Mouse (Mus musculus) brain, embryonic 14.5 days (tissue): ENCODE data around the gene Paqr3. TPM values are rescaled to one million over a fixed set of nuclear protein-coding genes. Genes with fewer than 3 reads are reported as not detected.
A peak's percentile ranks its signal among the peaks of the same experiment; 100 is the strongest.

Experiments used
- DNase-seq: peaks from one replicate; pipeline ENCODE4 v3.0.0-alpha.2; 2011; ENCODE audit warnings: low read depth
- CTCF ChIP-seq: fragments of 200-500 bp; IDR thresholded peaks from 2 replicates; pipeline ENCODE4 v1.5.1; 2012; ENCODE audit warnings: inconsistent platforms, mild to moderate bottlenecking, moderate library complexity, borderline replicate concordance; ENCODE audit not compliant: insufficient read depth, insufficient read length; ENCODE audit errors: extremely low read depth
- POLR2A ChIP-seq: fragments of 200-500 bp; IDR thresholded peaks from 2 replicates; pipeline ENCODE4 v1.6.1; 2012; ENCODE audit warnings: mild to moderate bottlenecking, inconsistent platforms, borderline replicate concordance; ENCODE audit not compliant: poor library complexity, insufficient read depth, insufficient read length, severe bottlenecking; ENCODE audit errors: extremely low read depth
- polyA plus RNA-seq: library from polyadenylated mRNA; depleted of rRNA; stranded (reverse); fragments of >200 nt; gene quantifications from 2 replicates; pipeline ENCODE4 v1.2.3, GENCODE M21; 2012

Paqr3 gene
- polyA plus RNA-seq, 1 experiment, result 33.9 TPM

DNA sequence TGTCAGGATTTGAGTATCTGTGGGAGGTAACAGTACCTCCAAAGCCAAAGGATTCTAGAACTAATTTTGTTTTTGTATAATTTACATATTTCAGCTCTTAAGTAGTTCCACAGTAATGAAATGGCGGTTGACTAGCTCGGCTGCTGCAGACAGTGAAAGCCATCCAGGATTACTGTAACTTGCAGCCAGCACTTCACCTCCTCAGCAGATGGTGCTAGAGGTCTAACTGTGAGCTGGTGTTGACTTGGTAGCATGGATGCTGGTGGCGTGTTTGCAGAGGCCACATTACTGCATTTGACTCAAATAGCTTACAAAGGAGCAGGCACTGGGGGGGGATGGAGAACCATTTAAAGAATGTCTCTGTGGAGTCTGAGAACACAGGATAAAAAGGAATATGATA lies 29.9 kb downstream of the Paqr3 start:
- DNase-seq, result peak; percentile 60
- TF ChIP-seq CTCF (peak; percentile 31; the same call in 1 of the 2 replicates), POLR2A (no peak)

DNA sequence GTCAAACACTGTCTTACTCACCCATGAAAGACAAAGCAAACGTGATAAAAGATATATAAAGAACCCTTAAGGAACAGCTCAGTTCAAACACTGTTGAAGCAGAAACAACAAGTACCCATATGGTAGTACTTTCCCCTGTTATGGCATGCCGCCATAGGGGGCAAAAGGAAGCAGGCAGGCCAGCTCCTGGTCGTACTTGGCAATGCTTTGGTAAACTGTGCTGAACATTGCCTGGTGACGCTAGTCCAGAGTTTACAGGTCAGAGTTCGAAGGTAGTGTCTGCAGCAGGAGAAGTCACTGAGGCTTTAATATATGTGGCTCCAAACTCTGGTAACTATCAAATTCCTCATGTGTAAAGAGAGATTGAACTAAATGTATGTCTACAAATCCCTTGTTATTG lies 32.8 kb downstream of the Paqr3 start:
- no peak for TF ChIP-seq CTCF
- no peak for TF ChIP-seq POLR2A

DNA sequence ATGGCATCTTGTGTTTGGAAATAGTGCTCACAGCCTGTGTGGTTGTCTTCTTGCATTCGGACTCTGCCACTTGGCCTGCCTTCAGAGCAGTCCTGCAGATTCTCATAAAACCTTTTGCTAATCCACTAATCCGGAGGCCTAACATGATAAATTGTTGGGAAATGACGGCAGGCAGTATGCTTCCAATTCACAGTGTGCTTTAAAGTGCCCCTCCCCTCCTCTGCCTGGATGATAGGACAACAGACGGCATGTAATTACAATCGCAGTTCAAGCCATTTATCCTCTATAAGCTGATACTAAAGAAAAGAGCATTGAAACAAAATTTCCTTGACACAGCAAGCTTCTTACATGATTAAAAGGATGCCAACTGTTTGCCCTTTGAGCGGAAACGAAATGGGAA lies 33.7 kb downstream of the Paqr3 start:
- TF ChIP-seq POLR2A (no peak), CTCF (no peak)
- DNase-seq, result peak; percentile 75

More for the DNA sequence above, 32.8 kb downstream of the Paqr3 start:
- DNase-seq, result no peak

DNA sequence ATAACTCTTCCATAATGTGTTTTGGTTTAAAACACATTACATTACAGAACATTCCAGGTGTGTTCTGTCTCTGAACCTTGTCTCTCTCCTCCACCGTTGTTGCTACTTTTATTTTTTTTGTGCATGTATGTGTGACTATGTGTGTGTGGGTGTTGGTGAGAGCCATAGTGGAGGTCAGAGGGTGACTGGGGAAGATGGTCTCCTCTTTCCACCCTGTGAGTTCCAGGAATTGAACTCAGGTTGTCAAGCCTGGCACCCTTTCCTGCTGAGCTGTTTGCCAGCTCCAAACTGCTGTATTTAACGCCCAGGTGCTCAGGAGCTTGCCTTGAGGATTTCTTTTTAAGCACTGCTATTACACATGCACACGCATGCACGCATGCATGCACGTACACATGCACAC lies 35.2 kb downstream of the Paqr3 start:
- TF ChIP-seq POLR2A, result no peak
- TF ChIP-seq CTCF, result no peak
- DNase-seq, result no peak

DNA sequence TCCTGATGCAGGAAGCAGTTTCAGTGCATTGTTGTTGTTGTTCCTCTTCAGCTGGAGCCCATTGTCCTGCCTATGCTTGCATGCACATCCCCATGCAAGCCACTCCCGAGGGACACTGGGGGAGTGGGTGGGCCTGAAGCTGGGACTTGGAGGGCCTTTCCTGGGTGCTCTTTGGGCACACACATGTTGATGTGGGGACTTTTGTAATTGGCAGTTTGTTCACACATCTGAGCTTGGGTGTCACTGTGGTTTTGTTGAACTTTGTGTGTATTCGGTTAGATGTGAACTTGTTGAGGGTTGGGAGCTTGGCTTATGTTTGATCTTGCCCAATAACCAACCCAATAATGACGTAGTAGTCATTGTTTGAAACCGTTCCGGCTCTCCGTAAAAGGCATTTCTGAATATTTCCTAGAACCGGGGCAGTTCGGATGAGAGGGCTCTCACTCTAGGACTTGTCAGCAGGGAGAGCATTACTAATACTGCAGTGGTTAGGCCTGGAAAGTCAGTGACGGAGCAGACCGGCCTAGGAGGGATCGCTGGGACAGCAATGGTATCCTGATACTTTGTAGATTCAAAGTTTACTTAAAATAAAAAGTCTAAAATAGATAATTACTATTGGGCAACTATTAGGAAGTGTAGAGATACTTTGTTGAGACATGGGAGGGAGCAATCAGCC lies 35.8 kb downstream of the Paqr3 start:
- TF ChIP-seq CTCF (no peak), POLR2A (no peak)
- DNase-seq, result no peak

DNA sequence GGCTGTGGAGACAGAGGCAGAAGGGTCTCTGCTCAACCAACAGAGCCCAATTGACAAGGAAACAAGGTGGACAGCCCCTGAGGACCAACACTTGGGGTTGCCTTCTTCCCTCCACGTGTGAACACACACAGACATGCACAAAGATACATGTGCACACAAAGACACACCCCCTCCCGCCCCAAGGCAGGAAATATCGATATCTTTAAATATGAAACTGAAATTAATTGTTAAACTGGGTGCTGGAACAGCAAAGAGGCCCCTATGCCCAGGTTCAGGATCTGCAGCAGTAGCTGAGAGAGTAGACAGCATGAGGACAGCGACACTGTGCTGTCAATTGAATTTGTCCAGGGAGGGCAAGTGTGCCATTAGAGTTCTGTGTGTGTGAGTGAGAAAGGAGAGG lies 45.6 kb downstream of the Paqr3 start:
- TF ChIP-seq CTCF (no peak), POLR2A (no peak)
- DNase-seq, result no peak

DNA sequence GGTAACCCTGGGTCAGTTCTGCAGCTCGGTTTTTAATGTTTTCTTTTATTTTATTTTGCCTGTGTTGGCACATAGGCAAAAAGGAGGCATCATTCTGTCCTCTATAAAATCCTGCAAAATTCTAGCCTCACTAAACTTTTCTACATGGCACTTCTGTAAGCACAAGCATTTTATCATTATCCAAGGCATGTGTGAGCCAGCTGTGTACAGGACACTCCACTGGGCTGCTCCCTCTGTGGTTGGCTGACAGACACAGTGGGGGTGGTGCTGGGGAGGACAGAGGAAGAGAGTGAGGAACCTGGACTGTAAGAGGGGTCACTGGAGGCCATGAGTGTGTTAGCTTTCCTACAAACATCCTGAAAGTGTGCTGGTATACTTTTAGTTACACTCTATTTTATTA lies 49.4 kb downstream of the Paqr3 start:
- TF ChIP-seq POLR2A, result no peak
- no peak for TF ChIP-seq CTCF
- no peak for DNase-seq

DNA sequence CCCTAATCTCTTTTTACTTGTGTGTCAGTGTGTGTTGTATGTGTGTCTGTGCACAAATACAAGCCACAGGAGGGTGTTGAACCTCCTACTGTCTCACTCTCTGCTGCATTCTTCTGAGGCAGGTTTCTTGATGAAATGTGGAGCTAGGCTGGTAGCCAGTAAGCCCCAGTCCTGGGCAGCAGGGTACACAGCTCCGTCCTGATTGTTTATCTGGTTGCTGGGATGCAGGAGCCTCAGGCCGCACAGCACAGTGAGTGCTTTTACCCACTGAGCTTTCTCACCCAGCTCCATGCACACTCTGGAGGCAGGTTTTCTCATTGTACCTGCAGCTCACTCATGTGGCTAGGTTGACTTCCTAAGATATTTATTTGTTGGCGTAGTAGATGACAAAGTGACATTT lies 50.5 kb downstream of the Paqr3 start:
- DNase-seq, result no peak
- no peak for TF ChIP-seq CTCF
- TF ChIP-seq POLR2A, result no peak

DNA sequence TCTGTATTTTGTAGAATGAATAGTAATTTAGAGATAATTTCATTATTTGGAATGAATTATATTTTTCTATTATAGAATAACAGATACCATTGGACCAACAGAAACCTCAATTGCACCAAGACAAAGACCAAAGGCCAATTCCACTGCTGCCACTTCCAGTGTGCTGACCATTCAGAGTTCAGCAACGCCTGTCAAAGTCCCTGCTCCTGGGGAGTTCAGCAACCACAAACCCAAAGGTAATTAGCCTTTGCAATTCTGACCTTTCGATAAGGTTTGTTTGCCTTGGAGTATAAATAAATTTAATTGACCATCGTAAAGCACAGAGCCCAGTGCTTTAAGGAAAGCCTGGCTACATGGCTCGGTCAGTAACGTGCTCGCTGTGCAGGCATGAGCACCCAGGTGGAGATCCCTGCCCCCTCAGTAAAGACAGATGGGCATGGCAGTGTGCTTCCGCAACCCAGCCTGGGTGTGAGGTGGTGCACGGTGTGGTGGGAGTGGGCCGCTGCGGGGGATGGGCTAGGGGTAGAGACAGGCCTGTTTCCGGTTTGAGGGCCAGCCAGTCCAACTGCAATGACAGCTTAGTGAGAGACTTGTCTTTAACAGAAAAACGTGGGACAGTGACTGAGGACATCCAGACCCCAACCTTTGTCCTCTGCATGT lies 54.5 kb downstream of the Paqr3 start:
- DNase-seq, result no peak
- TF ChIP-seq POLR2A, result no peak
- TF ChIP-seq CTCF, result no peak

DNA sequence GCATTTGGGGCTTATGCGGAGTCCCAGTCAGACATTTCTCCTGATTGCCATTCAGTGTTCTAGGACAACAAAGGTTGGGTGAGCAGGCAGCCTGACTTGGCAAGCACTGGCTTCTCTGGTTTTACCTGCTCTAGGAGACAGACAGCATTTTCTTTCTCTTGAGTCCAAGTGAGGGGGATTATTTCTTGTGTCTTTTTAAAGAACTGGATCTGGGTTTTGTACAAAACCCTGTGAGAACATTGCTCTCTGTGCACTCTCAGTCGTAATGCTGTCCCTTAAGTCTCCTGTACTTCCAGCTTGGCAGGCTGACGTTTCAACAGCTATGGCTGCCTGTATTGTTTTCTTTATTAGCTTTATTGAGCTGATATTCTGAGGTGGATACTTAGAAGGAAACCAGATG lies 55.0 kb downstream of the Paqr3 start:
- no peak for TF ChIP-seq CTCF
- TF ChIP-seq POLR2A, result no peak

DNA sequence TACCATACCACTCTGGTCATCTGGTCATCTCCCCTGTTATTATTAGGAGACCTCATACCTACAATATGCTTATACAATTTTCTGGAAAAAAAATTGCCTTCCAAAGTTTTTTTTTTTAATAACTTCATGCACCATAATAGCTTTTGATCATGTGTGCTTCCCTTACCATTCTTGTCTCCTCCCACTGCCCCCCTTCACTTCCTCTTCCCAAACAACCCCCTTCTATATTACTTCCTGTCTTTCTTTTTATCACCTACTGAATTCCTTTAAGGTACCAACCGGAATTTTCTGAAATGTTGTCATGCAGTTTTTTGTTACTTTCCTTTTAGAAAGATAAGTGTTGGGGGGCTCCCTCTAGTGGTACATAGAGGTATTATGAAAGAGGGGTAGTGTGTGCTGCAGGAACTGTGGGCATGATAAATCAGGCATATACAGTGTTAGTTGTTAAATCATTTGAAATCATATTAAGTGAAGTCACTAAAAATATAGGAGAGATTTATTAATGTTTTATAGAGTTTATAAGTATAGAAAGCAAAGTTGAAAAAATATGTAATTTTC lies 55.8 kb downstream of the Paqr3 start:
- TF ChIP-seq CTCF (peak; percentile 44; the same call in 1 of the 2 replicates), POLR2A (no peak)
- DNase-seq, result peak; percentile 79

More for the DNA sequence above, 55.0 kb downstream of the Paqr3 start:
- DNase-seq, result no peak

DNA sequence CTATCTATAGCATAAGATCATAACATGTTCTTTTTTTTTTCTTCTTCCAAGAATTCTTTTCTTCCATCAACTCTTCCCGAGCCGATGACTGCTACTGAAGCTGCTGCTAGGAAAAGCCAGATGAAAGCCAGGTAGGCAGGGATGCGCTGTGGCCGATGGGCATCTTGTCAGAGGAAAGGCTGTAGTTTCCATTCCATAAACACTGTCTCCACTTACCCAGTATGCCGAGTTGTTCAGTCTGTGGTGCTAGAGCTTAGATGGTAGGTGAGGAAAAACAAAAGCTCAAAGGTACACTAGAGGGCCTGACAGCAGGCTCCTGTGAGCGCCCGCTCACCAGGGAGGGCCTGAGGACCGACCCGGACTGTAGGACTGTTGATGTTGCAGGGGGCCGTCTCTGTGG lies 56.6 kb downstream of the Paqr3 start:
- DNase-seq, result no peak

DNA sequence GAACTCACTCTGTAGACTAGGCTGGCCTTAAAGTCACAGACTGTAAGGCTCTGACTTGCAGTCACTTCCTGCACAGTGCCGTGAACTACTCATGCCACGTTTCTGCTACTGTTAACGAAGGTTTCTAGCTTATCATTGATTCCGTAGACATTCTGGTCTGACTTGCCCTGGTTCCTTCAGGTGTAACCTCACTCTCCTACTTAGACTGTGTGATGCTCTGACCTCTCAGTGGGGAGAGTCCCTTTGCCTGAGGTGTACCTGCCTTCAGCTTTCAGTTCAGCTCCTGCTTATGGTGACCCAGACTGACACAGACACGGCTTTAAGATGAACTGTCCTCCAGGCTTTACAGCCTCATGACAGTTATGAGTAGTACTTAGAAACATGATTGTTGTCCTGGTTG lies 57.2 kb downstream of the Paqr3 start:
- no peak for TF ChIP-seq POLR2A
- TF ChIP-seq CTCF, result no peak
- no peak for DNase-seq

More for the DNA sequence above, 56.6 kb downstream of the Paqr3 start:
- TF ChIP-seq CTCF (no peak), POLR2A (no peak)
